Mouse (Mus musculus) embryonic fibroblast, embryonic 13.5 days (primary cell): Measurements from ENCODE around the gene Rapgef5. TPM values are rescaled to one million over a fixed set of nuclear protein-coding genes. Genes with fewer than 3 reads are reported as not detected.

Experiments
- H3K27ac ChIP-seq: 2 replicates; pipeline ENCODE4 v1.5.1; 2012; ENCODE audit warnings: low read length, control low read depth, inconsistent platforms; ENCODE audit not compliant: insufficient read depth
- H3K4me1 ChIP-seq: 2 replicates; pipeline ENCODE4 v1.6.1; 2011; ENCODE audit warnings: low read length; ENCODE audit not compliant: control insufficient read depth, insufficient read depth
- H3K4me3 ChIP-seq: 2 replicates; pipeline ENCODE4 v1.5.1; 2011; ENCODE audit warnings: mild to moderate bottlenecking, control low read depth, low read length; ENCODE audit not compliant: insufficient read depth
- CTCF ChIP-seq: IDR thresholded peaks from 2 replicates; pipeline ENCODE4 v1.5.1; 2011; ENCODE audit warnings: mild to moderate bottlenecking, control low read depth, low read length, moderate library complexity, borderline replicate concordance; ENCODE audit not compliant: insufficient read depth
- POLR2A ChIP-seq: IDR thresholded peaks from 2 replicates; pipeline ENCODE4 v1.6.1; 2011; ENCODE audit warnings: low read depth, mild to moderate bottlenecking, control low read depth, low read length, moderate library complexity
- polyA plus RNA-seq: library from polyadenylated mRNA; stranded (reverse); fragments of >200 nt; gene quantifications from 2 replicates; pipeline ENCODE4 v1.2.4, GENCODE M21; 2011; ENCODE audit warnings: low read depth; ENCODE audit not compliant: missing spikeins, insufficient read length

The Rapgef5 gene
- polyA plus RNA-seq, 1 experiment: 0.30 TPM

DNA sequence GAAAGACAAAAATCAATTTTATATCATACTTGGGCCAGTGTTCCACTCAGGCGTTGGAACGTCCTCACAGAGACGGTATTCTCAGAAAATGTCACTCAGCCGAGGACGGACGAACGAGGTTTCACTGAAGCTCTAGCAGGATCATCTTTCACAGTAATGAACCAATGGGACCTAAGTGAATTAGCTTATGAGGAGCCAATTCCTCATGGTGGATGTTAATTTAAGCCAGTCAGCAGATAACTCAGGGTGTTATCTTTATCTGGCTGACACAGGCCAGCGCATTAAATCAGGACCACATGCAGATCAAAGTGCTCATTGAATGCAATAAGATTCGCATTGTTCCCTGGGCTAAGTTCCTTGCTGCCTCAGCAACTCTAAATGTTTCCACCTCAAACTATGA lies 234.8 kb downstream of the Rapgef5 start:
- Histone ChIP-seq H3K4me1 (no peaks in the 10 kb centered on the region), H3K4me3 (no peak overlapping the region), H3K27ac (no peak overlapping the region)
- TF ChIP-seq POLR2A (no peak), CTCF (no peak)

DNA sequence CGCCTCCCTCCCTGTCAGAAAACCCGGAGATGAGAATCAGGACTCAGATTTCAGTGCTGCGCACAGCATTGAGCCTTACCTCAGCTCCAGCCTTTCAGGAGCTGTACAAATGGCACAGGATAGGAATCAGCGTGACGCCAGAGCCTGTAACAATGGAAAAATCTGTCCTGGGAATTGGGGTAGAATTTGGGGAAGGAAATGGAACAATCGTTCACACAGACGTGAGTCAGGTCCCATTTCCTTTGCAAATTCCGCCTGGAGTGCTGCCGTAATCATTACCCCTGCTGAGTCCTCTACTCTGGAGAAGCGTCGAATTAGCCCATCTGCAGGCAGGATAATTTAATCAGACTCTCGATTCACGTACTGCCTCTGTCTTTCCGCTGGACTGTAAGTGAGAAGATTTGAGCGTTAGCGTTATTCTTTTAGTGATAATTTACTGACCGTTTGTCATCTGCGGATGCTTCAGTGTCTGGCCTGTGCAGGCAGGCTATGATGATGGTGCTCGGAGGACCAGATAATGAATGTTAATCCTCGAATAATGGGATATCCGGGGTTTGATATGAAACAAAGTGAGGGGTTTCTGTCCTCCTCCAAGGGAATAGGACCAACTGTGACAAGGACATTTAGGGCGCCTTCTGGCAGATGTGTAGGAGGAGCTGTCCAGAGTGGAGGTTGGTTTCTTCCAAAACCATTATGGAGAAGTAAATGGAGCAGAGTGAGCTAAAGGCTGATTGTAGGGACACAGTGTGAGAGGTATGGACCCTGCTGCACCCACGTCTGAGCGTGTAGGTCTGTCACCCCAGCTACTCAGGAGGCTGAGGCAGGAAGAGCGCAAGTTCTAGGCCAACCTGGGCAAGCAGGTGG lies 235.5 kb downstream of the Rapgef5 start:
- TF ChIP-seq CTCF: no peak
- no peak for TF ChIP-seq POLR2A
- Histone ChIP-seq H3K4me3 (no peak overlapping the region), H3K27ac (no peak overlapping the region), H3K4me1 (no peaks in the 10 kb centered on the region)

DNA sequence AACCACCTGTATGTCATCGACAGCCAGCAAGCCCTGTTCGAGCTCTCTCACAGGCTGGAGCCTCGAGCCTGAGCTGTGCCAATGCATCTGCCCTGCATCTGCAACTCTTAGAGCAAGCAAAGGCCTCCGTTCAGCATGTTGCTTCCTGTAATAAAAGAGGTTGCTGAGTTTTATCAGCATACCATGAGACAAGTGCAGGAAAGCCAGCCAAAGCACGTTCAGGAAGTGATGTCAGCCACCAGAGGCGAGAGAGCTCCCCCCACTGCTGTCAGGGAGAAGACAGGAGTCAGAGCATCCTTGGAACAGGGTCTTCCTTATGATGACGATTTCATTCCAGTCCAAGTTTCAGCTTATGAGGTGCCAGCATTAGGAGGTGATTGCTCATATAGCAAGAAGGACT lies 239.7 kb downstream of the Rapgef5 start:
- H3K27ac ChIP-seq: no peak overlapping the region
- TF ChIP-seq POLR2A (no peak), CTCF (no peak)

DNA sequence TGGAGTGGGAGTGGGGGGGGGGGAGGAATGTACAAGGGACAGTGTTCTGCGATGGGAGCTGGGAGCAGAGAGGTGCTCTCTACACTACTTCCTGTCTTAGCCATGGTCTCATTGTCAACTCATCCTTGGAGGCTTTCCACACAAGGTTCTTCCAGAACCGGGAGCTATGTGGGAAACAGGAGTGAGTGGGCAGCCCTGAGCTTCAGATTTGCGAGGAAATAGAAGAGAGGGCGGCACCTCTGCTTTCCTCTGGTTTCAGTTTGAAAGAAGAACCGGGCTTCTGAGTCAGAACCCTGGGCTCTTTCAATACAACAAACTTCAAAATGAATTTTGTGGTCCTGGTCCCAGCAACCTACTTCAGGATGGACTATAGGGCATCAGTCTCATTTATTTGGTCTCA lies 244.1 kb downstream of the Rapgef5 start:
- TF ChIP-seq CTCF (no peak), POLR2A (no peak)
- no peaks in the 10 kb centered on the region for H3K4me1 ChIP-seq
- H3K27ac ChIP-seq: no peak overlapping the region

More for the DNA sequence above, 239.7 kb downstream of the Rapgef5 start:
- H3K4me3 ChIP-seq: no peak overlapping the region
- H3K4me1 ChIP-seq: no peaks in the 10 kb centered on the region

DNA sequence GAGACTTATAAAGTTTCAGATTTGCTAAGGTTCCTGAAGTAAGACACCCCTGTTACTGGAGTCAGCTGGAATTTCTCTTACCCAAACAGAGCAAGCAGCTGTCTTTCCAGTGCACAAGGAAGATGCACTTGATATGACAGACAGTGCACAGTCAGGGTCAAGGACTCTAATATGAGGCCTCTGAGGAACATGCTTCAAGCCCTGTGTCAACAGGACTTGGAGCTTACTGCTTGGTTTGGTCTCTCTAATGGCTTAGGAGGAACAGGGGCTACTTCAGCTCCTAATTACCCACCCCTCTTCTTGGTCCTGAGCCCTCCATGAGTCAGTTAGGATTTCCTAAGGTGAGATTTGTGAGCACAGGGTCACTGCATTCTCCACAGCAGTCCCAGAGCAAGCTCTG lies 244.6 kb downstream of the Rapgef5 start:
- Histone ChIP-seq H3K4me3 (no peak overlapping the region), H3K27ac (no peak overlapping the region), H3K4me1 (no peaks in the 10 kb centered on the region)
- TF ChIP-seq POLR2A (no peak), CTCF (no peak)

More for the DNA sequence above, 244.1 kb downstream of the Rapgef5 start:
- H3K4me3 ChIP-seq: no peak overlapping the region

DNA sequence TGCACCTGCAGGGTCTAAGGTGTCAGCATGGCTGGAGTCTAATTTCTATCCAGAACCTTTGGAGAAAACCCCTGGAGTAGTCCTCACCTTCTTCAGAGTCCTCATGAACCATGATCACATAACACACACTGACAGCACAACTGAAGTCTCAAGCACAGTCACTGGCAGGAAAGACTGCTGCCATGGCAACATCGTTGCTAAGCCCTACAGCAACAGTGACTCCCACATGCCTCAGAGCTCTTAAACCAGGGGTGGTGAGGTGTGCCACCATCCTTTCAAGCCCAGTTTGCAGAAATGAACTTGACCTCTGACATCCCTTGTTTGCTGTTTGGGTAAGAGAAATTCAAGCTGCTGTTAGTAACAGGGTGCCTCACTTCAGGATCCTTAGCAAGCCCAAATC lies 245.4 kb downstream of the Rapgef5 start:
- Histone ChIP-seq H3K4me1 (no peaks in the 10 kb centered on the region), H3K27ac (no peak overlapping the region), H3K4me3 (no peak overlapping the region)
- no peak for TF ChIP-seq CTCF

DNA sequence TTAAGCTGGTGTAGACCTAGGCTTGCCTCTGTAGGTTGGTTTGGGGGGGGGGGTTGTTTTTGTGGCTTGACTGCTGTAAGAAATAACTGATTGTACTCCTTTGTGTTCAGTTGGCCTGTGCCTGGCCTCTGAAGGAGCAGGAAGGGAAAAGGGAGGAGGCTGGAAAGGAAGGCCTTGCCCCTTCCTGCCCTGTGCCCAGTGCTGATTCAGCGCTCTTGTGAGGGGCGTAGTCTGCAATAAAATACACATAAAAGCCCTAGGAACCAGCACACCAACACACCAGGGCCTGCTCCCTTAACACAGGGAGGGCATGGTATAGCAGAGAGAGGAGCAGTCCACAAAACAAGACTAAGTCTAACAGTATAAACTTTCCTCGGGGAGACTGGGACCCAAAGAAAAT lies 247.0 kb downstream of the Rapgef5 start:
- H3K27ac ChIP-seq: no peak overlapping the region
- H3K4me3 ChIP-seq: no peak overlapping the region
- H3K4me1 ChIP-seq: no peaks in the 10 kb centered on the region
- TF ChIP-seq CTCF: no peak
- TF ChIP-seq POLR2A: no peak

DNA sequence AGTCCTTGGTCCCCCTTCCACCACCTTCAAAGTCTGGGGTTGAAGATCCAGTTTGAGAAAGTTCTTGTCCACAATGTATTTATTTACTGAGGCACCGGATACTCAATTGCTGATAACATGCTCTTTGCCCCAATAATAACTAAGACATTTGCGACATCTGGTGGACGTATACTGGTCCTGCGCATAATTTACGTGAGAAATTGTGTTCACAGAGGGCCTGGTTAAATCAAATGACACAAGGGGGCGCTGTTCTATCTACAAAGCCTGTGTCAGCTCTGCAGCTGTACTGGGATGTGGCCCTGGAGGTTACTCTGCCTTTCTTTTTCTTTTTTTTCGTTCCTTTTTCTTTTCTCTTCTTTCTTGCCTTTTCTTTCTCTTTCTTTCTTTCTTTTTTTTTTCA lies 248.6 kb downstream of the Rapgef5 start:
- no peak for TF ChIP-seq POLR2A
- TF ChIP-seq CTCF: no peak
- Histone ChIP-seq H3K27ac (no peak overlapping the region), H3K4me3 (no peak overlapping the region), H3K4me1 (no peaks in the 10 kb centered on the region)

DNA sequence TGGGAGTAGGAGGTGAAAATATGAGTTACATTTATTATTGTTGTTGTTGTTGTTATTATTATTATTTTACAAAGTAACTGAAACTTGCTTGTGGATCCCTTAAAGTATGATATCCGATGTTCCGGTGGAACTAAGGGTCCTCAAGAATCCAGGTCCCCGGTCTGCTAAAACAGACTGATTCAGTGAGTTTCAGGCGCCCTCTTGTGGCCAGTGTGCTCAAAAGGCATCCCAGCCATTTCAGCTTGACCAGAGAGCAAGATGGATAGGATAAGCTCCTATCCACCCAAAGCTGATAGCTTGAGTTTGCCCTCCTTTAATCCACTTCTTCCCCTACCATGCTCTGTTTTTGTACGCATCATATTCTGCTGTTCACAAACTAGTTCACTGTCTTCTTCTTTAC lies 252.8 kb downstream of the Rapgef5 start:
- Histone ChIP-seq H3K27ac (no peak overlapping the region), H3K4me1 (no peaks in the 10 kb centered on the region), H3K4me3 (no peak overlapping the region)
- TF ChIP-seq CTCF (peak; percentile 73; the same call in 1 of the 2 replicates), POLR2A (no peak)

DNA sequence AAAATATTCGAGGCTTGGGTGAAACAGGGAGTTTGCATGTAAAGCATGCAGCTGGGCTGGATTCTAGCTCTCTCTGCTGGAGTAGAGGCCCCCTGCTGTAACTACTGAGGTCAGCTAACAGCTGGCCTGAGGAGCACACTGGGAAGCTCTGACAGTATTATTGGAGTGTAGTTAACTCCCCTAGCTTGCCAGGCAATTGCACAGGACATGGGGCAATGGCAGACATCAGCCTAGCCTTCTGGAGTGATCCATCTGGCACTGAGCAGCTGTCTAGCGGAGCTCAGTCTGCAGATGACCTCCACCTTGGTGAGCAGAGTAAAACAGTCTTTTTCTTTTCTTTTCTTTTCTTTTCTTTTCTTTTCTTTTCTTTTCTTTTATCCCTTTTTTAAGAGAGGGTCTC lies 253.9 kb downstream of the Rapgef5 start:
- TF ChIP-seq POLR2A: no peak
- TF ChIP-seq CTCF: no peak
- no peaks in the 10 kb centered on the region for H3K4me1 ChIP-seq
- H3K4me3 ChIP-seq: no peak overlapping the region
- no peak overlapping the region for H3K27ac ChIP-seq
